Mouse (Mus musculus) heart, postnatal 25 days (tissue): ENCODE data around the gene 2610528A11Rik. TPM values are rescaled to one million over a fixed set of nuclear protein-coding genes. Genes with fewer than 3 reads are reported as not detected.

Source experiments
- DNase-seq: peaks from one replicate; pipeline ENCODE4 v3.0.0; 2022; ENCODE audit warnings: low spot score
- intact Hi-C: fragments of 180-260 bp; cut with DNase I; formaldehyde crosslinking; loops from one replicate; pipeline ENCODE4 v1.15.1; 2025
- total RNA-seq, 2 experiments: library from RNA; stranded (reverse); gene quantifications; 2 replicates each; pipeline ENCODE4 v1.2.3; 2021

Gene 2610528A11Rik
- total RNA-seq, 2 experiments from 2014 or later = 0.60 TPM; not detected in 1

GRCm38 (mm10) chr14:37097956-37098530 is 15.8 kb downstream of the 2610528A11Rik start, which contains the start of gene Cdhr1:
Gene Cdhr1, minus strand, starts transcription at chr14:37098347.
- intact Hi-C loops = no loop called here
- no peak for DNase-seq

DNA sequence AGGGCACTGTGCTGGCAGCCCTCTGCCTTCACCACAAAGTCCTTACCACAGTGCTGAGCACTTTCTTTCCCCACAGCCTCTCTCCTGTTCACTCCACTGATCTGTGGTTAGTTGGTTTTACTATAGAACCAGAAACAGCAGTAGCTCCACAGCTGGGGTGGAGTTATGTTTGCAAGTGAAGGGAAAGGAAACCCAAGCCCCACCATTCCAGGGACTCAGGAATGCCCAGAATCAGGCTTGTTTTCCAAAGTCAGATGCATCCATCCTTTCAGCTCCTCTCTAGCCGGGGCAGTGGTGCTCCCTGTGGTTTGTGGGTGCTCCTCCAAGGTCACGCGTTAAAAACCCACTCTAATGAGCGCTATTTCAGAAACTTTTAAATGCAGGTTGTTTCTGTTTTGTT is 18.3 kb downstream of the 2610528A11Rik start:
- DNase-seq = no peak
- intact Hi-C loops = no loop called here

- DNase-seq = no peak
- intact Hi-C loops = no loop called here
Measured at GRCm38 (mm10) chr14:37094436-37094835, 19.4 kb downstream of the 2610528A11Rik start.

- intact Hi-C loops = no loop called here
- no peak for DNase-seq
Measured at GRCm38 (mm10) chr14:37083755-37084154, 30.1 kb downstream of the 2610528A11Rik start.

DNA sequence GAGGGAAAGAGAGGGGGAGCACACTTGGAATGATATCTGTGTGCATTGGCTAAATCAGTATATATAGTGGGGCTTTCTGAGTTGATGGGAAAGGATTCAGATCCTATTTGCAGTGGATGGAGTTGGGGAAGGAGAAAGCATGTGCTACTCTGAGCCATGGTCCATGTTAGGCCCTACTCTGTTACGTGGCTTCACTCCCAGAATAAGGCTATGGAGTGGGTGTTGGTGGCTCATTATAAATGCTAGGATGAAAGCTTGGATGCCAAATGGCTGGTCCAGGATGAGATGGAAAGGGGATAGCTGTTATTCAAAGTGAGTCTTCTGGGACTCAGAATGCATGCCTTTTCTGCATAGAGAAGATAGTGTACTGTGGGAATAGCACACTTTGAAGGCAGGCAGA is 33.1 kb downstream of the 2610528A11Rik start:
- intact Hi-C loops = no loop called here
- DNase-seq = no peak

DNA sequence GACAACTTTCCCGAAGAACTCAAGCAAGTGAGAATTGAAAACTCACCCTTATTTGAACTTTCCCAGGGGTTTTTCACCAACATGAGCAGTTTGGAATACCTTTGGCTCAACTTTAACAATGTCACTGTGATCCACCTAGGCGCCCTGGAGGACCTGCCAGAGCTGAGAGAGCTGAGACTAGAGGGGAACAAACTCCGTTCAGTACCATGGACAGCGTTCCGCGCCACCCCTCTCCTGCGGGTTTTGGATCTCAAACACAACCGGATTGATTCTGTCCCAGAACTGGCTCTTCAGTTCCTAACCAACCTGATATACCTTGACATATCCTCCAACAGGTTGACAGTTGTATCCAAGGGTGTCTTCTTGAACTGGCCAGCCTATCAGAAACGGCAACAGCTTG is 45.3 kb downstream of the 2610528A11Rik start:
- DNase-seq = no peak
- intact Hi-C loops = no loop called here

DNA sequence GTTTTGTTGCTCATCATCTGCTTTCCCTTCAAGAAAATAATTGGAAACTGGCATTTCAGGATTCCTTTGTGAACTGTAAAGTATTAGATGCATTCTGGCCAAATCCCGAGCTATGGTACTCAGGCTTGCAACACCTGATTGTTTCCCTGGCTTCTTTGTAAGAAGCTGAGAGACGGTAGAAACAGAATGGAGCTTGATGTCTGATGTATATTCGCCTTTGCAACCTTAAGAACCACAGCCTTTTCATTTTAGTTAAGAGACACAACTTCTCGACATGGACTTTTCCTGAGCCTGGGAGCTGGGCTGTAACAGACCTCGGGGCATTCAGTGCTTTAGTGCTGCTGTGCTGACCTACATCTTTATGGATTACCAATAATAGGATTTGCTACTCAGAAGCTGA is 46.2 kb downstream of the 2610528A11Rik start, which contains the start of gene Lrit2:
Lrit2 (plus strand) TSS at position 301 of the 400 bp plus-strand sequence.
- no peak for DNase-seq
- intact Hi-C loops = no loop called here

DNA sequence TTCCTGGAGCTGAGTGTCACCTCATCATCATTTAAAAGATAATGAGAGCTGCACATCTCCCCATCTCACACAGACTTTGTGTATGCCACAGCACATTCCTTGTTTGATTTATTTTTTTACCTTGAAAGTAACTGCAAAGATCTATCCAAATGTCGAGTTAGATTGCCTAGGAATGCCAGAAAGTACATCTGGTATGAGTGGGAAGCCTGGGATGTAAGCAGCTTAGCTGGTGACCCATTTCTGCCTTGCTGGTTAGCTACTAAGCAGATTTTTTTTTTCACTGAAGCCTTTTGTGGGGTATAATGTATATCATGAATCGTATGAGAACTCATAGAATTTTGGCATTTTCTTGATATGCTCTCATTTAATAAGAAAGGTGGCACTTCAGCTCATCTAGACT is 47.2 kb downstream of the 2610528A11Rik start:
- no peak for DNase-seq
- intact Hi-C loops = no loop called here

GRCm38 (mm10) chr14:37064849-37065248 is 49.0 kb downstream of the 2610528A11Rik start:
- no peak for DNase-seq
- intact Hi-C loops = no loop called here

Other genes with a start within 250 kb of the 2610528A11Rik start
- gene Ccser2, start 145.2 kb downstream of the 2610528A11Rik start, total RNA-seq = 100 to 1,000 TPM; 112 to 119 TPM
- gene Rgr, start 65.1 kb downstream of the 2610528A11Rik start, total RNA-seq = not detected
- gene Lrit1, start 59.2 kb downstream of the 2610528A11Rik start, total RNA-seq = not detected
- not detected for gene Lrit2, start 46.1 kb downstream of the 2610528A11Rik start, total RNA-seq
- under 1 TPM in 1 of 2 experiments, not detected in 1; 0.08 TPM for gene Cdhr1, start 15.7 kb downstream of the 2610528A11Rik start, total RNA-seq
- gene Ghitm, start 21.2 kb upstream of the 2610528A11Rik start, total RNA-seq = 100 to 1,000 TPM; 636 to 638 TPM